In the genomic region with DNA sequence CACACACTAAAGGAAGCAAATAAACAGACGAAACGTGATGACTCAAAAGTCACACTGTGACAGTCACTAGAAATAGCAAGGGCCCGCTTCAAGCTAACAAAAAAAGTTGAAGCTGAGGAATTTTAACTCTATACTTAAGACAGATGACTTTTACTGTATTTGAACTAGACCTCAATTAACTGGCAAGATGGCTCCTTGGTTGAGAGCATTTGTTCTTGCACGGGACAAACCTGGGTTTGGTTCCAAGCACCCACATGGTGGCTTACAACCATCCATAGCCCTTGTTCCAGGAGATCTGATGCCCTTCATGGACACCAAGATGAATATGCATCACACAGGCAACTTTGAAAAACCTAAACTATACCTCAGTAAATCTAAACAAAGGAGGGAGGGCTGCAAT, we compare ENCODE assay signal across 8 mouse cellular contexts. TPM values are rescaled to one million over a fixed set of nuclear protein-coding genes. Genes with fewer than 3 reads are reported as not detected.
DNase-seq lines count a peak whose midpoint lies in the region; ATAC-seq and TF ChIP-seq lines count a peak whose summit lies in the region.

No protein-coding gene starts in this region.

- DNase-seq in heart, adult 18-20 months = no peak
- no peak for DNase-seq in ES-E14 (ENCODE audit: low read depth, low spot score)
- no peak for DNase-seq in heart, postnatal 0 days (ENCODE audit: low spot score)
- no peak for DNase-seq in embryo, embryonic 10.5 days (ENCODE audit: low spot score)
- DNase-seq in spleen, postnatal 14 days (ENCODE audit: low spot score in 2 of 2) = no peak
- DNase-seq in spleen, postnatal 36 days (ENCODE audit: low spot score in 2 of 2) = no peak

- TF ChIP-seq EP300 in heart, postnatal 0 days (IDR thresholded peaks at IDR 0.05; ENCODE audit: low read depth) = no peak

- H3K9me3 ChIP-seq in heart, embryonic 12.5 days (replicated peaks) = no peaks in the 10 kb centered on the region
- no peaks in the 10 kb centered on the region for H3K9me3 ChIP-seq in ES-E14 (ENCODE audit: control insufficient read depth, insufficient read depth, low read depth, low read length)
- no peaks in the 10 kb centered on the region for H3K9me3 ChIP-seq in heart, postnatal 0 days (replicated peaks; ENCODE audit: control insufficient read depth, low read length)

- peaks cover 17% of the 10 kb centered on the region for H3K4me1 ChIP-seq in heart, embryonic 12.5 days (replicated peaks)
- peaks cover 2 to 10% of the 10 kb centered on the region in 2 experiments; a peak in 2 of 4 replicates for H3K4me1 ChIP-seq in ES-E14 (ENCODE audit: control insufficient read depth in 2 of 2, insufficient read depth in 2 of 2, low read length in 2 of 2, poor library complexity in 1 of 2)
- peaks cover 11% of the 10 kb centered on the region; the same call in 1 of the 2 replicates for H3K4me1 ChIP-seq in heart, postnatal 0 days (ENCODE audit: control insufficient read depth, insufficient read depth)

- peaks cover 22% of the 10 kb centered on the region for H3K36me3 ChIP-seq in heart, embryonic 12.5 days
- H3K36me3 ChIP-seq in ES-E14 (ENCODE audit: control insufficient read depth, insufficient read depth, low read length, poor library complexity, severe bottlenecking) (peaks cover 16% of the 10 kb centered on the region), macrophage (ENCODE audit: inconsistent target) (peaks cover 2% of the 10 kb centered on the region; the same call in 1 of the 2 replicates)
- peaks cover 24% of the 10 kb centered on the region; the same call in 1 of the 2 replicates for H3K36me3 ChIP-seq in heart, postnatal 0 days (replicated peaks; ENCODE audit: control insufficient read depth, insufficient read depth, low read length)

- ATAC-seq in heart, embryonic 12.5 days (ENCODE audit: insufficient number of reproducible peaks, low FRiP score) = no peak
- no peak for ATAC-seq in heart, postnatal 0 days (ENCODE audit: insufficient read depth, low read depth)

- peak overlapping the region; percentile 72 for H3K4me2 ChIP-seq in heart, embryonic 12.5 days
- H3K4me2 ChIP-seq in heart, postnatal 0 days (ENCODE audit: low read depth, low read length) = peak overlapping the region; percentile 65

- H3K79me2 ChIP-seq in macrophage (ENCODE audit: inconsistent target) = peaks cover 40% of the 10 kb centered on the region

- no peak for TF ChIP-seq CTCF in heart, postnatal 0 days (IDR thresholded peaks at IDR 0.05; ENCODE audit: low read depth)

- H3K9ac ChIP-seq in heart, embryonic 12.5 days = peak overlapping the region; percentile 89
- peak overlapping the region; percentile 68; the same call in 1 of the 2 replicates for H3K9ac ChIP-seq in ES-E14 (ENCODE audit: insufficient read depth, low read depth, low read length, poor library complexity, severe bottlenecking)
- peak overlapping the region; percentile 57; the same call in 1 of the 2 replicates for H3K9ac ChIP-seq in heart, postnatal 0 days (replicated peaks; ENCODE audit: low read depth, low read length)

- in situ Hi-C loops in ES-E14 (cut with MboI; ENCODE audit: low sequenced_read_pairs in 2 of 2, unreplicated experiment in 2 of 2) = no loop called here

- H3K27ac ChIP-seq in heart, embryonic 12.5 days (ENCODE audit: poor library complexity, severe bottlenecking) = peak overlapping the region; percentile 97; the same call in 1 of the 2 replicates
- peak overlapping the region; percentile 3; the same call in 1 of the 2 replicates for H3K27ac ChIP-seq in ES-E14 (ENCODE audit: insufficient read depth, low read depth, low read length, poor library complexity, severe bottlenecking)
- H3K27ac ChIP-seq in heart, postnatal 0 days (ENCODE audit: low read depth) = peak overlapping the region; percentile 93
- H3K27ac ChIP-seq in macrophage = peak overlapping the region; percentile 24; the same call in 1 of the 2 replicates

- no peaks in the 10 kb centered on the region for H3K27me3 ChIP-seq in heart, embryonic 12.5 days (replicated peaks)
- no peaks in the 10 kb centered on the region for H3K27me3 ChIP-seq in heart, postnatal 0 days (ENCODE audit: control insufficient read depth, insufficient read depth, low read length)

- 34% methylated on average over 4 of the region's 4 CpGs for WGBS in heart, embryonic 12.5 days
- 23% methylated on average over 4 of the region's 4 CpGs for WGBS in heart, postnatal 0 days
- 14% methylated on average over 4 of the region's 4 CpGs for WGBS in macrophage (ENCODE audit: missing documents)

- peak overlapping the region; percentile 94 for H3K4me3 ChIP-seq in heart, embryonic 12.5 days
- H3K4me3 ChIP-seq in ES-E14 (ENCODE audit: insufficient read depth in 1 of 2, low read depth in 1 of 2, low read length in 2 of 2, poor library complexity in 1 of 2, severe bottlenecking in 1 of 2) = peak overlapping the region; percentile 85
- peak overlapping the region; percentile 83 for H3K4me3 ChIP-seq in heart, postnatal 0 days (ENCODE audit: low read depth, low read length)
- peak overlapping the region; percentile 74 for H3K4me3 ChIP-seq in macrophage (ENCODE audit: inconsistent target)

TF ChIP-seq in ES-E14, 5 proteins besides CTCF, POLR2A, EP300 and RAD21:
- no peak for TF ChIP-seq HCFC1 (IDR thresholded peaks at IDR 0.05; ENCODE audit: borderline replicate concordance, insufficient read depth, low read length)
- no peak for TF ChIP-seq ZC3H11A (IDR thresholded peaks at IDR 0.05; ENCODE audit: borderline replicate concordance, low read depth, low read length)
- TF ChIP-seq CHD2 (IDR thresholded peaks at IDR 0.05; ENCODE audit: low read depth, low read length) = no peak
- no peak for TF ChIP-seq MAFK (IDR thresholded peaks at IDR 0.05; ENCODE audit: insufficient read depth, low read depth, low read length)
- no peak for TF ChIP-seq ZNF384 (IDR thresholded peaks at IDR 0.05; ENCODE audit: low read depth, low read length)
TF ChIP-seq in ES-E14: peak in this region for 0.

RNA-seq across cellular contexts. Expression of a gene that starts 0.5 kb away (rescaled TPM):
- polyA plus RNA-seq in heart, embryonic 12.5 days (2016; fragmentation: Nextera tagmentation; extraction: Ambion mirVana) = 111 and 114 TPM in 2 replicates
- total RNA-seq in heart, adult 18-20 months (2021) = 10 to 100 TPM; 61.0 to 65.8 TPM
- 77.6 and 98.6 TPM in 2 replicates for total RNA-seq in ES-E14 (2012; rRNA removed)
- total RNA-seq in heart, postnatal 0 days (2014; rRNA removed; ENCODE audit: low replicate concordance) = 28.2 and 29.8 TPM in 2 replicates
- 71.7 and 81.1 TPM in 2 replicates for polyA plus RNA-seq in heart, postnatal 0 days (2015; fragmentation: Nextera tagmentation; extraction: Ambion mirVana)
- 10 to 100 TPM in 8 of 26 experiments, 1 to 10 TPM in 17, under 1 TPM in 1; 0.90 to 22.3 (median 5.3) TPM for total RNA-seq in macrophage (2018; cell fraction: chromatin; rRNA removed)
- total RNA-seq in macrophage (2018; cell fraction: cytosol; rRNA removed) = 10 to 100 TPM in 25 of 26 experiments, 1 to 10 TPM in 1; 8.1 to 30.0 (median 21.3) TPM
- 10 to 100 TPM in 7 of 26 experiments, 1 to 10 TPM in 19; 1.8 to 37.5 (median 8.4) TPM for total RNA-seq in macrophage (2018; cell fraction: nucleus; rRNA removed)
- polyA plus RNA-seq in macrophage (2018) = 31.4 to 90.9 TPM (median 48.0 TPM) in 3 replicates

RNA-seq across cellular contexts. Expression of a gene that starts 21.2 kb away (rescaled TPM):
- polyA plus RNA-seq in heart, embryonic 12.5 days (2016; fragmentation: Nextera tagmentation; extraction: Ambion mirVana) = not detected in 2 replicates
- not detected for total RNA-seq in heart, adult 18-20 months (2021)
- 0.26 TPM in 1 of 2 replicates, not detected in the other for total RNA-seq in ES-E14 (2012; rRNA removed)
- not detected in 2 replicates for total RNA-seq in heart, postnatal 0 days (2014; rRNA removed; ENCODE audit: low replicate concordance)
- polyA plus RNA-seq in heart, postnatal 0 days (2015; fragmentation: Nextera tagmentation; extraction: Ambion mirVana) = not detected in 2 replicates
- total RNA-seq in macrophage (2018; cell fraction: chromatin; rRNA removed) = not detected
- total RNA-seq in macrophage (2018; cell fraction: cytosol; rRNA removed) = not detected
- not detected for total RNA-seq in macrophage (2018; cell fraction: nucleus; rRNA removed)
- polyA plus RNA-seq in macrophage (2018) = not detected in 3 replicates

RNA-seq across cellular contexts. Expression of a gene that starts 39.2 kb away (rescaled TPM):
- 9.4 and 12.6 TPM in 2 replicates for polyA plus RNA-seq in heart, embryonic 12.5 days (2016; fragmentation: Nextera tagmentation; extraction: Ambion mirVana)
- total RNA-seq in heart, adult 18-20 months (2021) = 100 to 1,000 TPM; 132 to 137 TPM
- 30.2 and 37.9 TPM in 2 replicates for total RNA-seq in ES-E14 (2012; rRNA removed)
- 36.4 and 43.9 TPM in 2 replicates for total RNA-seq in heart, postnatal 0 days (2014; rRNA removed; ENCODE audit: low replicate concordance)
- 13.2 and 14.0 TPM in 2 replicates for polyA plus RNA-seq in heart, postnatal 0 days (2015; fragmentation: Nextera tagmentation; extraction: Ambion mirVana)
- total RNA-seq in macrophage (2018; cell fraction: chromatin; rRNA removed) = 100 to 1,000 TPM; 204 to 959 (median 558) TPM
- total RNA-seq in macrophage (2018; cell fraction: cytosol; rRNA removed) = 100 to 1,000 TPM; 258 to 483 (median 379) TPM
- 1,000 to 10,000 TPM in 12 of 26 experiments, 100 to 1,000 TPM in 14; 438 to 1,569 (median 919) TPM for total RNA-seq in macrophage (2018; cell fraction: nucleus; rRNA removed)
- polyA plus RNA-seq in macrophage (2018) = 285 to 668 TPM (median 308 TPM) in 3 replicates

Comparison
In these comparisons a context has a peak if more than half of its experiments do, and no peak if none do; other contexts are left out.
1. H3K27ac ChIP-seq: peak in every context shown above with its lines; median percentile 97 in heart, embryonic 12.5 days; 93 in heart, postnatal 0 days; 24 in macrophage; 3 in ES-E14.